Mouse (Mus musculus): ENCODE measurements around the gene Ccdc155. TPM values are rescaled to one million over a fixed set of nuclear protein-coding genes. Genes with fewer than 3 reads are reported as not detected.

Ccdc155 gene
- polyA plus RNA-seq, 1 experiment from 2014 or later = 0.73 TPM

DNA sequence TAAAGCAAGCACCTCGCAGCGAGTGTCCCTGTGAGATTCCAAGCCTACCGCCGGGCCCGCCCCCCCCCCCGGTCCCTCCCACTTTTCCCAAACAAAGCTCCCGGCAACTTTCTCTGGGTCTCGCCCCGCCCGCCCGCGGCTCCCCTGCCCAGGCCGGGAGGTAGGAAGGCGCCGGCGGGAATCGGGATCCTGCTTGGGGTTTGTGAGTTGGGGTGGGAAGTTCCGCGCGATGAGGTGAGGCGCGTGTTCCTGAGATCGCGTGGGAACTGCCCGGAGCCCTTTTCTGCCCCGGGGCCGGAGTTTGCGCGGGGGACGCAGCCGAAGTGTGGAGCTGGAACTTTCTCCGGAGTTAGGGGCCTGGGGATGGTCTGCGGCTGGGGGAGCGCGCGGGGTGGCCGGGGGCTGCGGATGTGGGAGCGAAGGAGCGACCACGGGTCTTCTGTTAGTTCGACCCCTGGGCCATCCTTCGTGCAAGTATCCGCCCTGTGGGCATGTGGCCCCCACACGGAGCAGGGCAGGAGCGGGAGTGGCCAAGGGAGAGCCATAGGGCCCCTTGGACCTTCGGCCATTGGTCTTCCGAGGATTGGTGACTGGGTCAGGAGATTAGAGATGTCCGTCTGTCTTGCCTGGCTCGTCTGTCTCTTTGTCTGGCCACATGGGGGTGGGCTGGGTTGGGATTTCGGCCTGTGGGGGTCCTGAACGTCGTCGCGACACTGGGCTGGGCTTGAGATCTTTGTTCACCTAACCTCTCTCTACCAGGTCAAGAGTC, 11.2 kb upstream of the Ccdc155 start, which contains the start of gene Tead2:
Tead2 (plus strand) TSS at position 81 of the 769 bp plus-strand sequence.
- Histone ChIP-seq H3K27me3 (replicated peaks; ENCODE audit: control insufficient read depth, insufficient read depth, low read length) (peaks cover 17% of the 10 kb centered on the region), H3K4me3 (ENCODE audit: low read depth, low read length) (peak within 1 kb of the TSS; percentile 77), H3K4me2 (ENCODE audit: low read length) (peak within 1 kb of the TSS; percentile 83), H3K4me1 (replicated peaks; ENCODE audit: control insufficient read depth, insufficient read depth, low read length) (peaks cover 19% of the 10 kb centered on the region), H3K9me3 (ENCODE audit: control insufficient read depth, low read length) (no peaks in the 10 kb centered on the region), H3K27ac (ENCODE audit: low read depth) (peak within 1 kb of the TSS; percentile 97), H3K9ac (ENCODE audit: low read length) (peak within 1 kb of the TSS; percentile 90), H3K36me3 (ENCODE audit: control insufficient read depth, insufficient read depth, low read length) (peaks cover 35% of the 10 kb centered on the region)
- peak; percentile 59 for ATAC-seq (replicated peaks; ENCODE audit: low FRiP score, low TSS enrichment, low read depth)
- WGBS = under 1% methylated on average over 55 of the region's 55 CpGs
- DNase-seq (ENCODE audit: low spot score) = peak; percentile 90

DNA sequence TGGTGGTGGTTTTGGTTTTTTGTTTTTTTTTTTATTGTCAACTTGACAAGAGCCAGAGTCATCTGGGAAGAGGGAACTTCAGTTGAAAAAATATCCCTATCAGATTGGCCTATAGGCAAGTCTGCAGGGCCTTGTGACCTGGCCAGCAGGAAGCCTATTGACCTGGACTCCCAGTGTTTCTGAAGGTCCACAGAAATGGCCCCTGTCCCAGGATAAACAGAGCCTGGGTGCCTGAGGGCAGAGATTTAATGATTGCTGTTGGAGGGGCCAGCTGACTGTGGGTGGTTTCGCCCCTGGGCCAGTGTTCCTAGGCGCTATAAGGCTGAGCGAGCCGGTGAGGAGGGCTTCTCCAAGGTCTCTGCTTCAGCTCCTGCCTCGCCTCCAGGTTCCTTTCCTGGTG, 9.0 kb upstream of the Ccdc155 start:
- DNase-seq (ENCODE audit: low spot score) (no peak), ATAC-seq (replicated peaks; ENCODE audit: low FRiP score, low TSS enrichment, low read depth) (no peak)
- Histone ChIP-seq H3K9me3 (ENCODE audit: control insufficient read depth, low read length) (no peaks in the 10 kb centered on the region), H3K4me2 (ENCODE audit: low read length) (no peak overlapping the region), H3K27ac (ENCODE audit: low read depth) (no peak overlapping the region), H3K9ac (ENCODE audit: low read length) (no peak overlapping the region), H3K4me3 (ENCODE audit: low read depth, low read length) (no peak overlapping the region), H3K4me1 (replicated peaks; ENCODE audit: control insufficient read depth, insufficient read depth, low read length) (peaks cover 16% of the 10 kb centered on the region), H3K36me3 (ENCODE audit: control insufficient read depth, insufficient read depth, low read length) (peaks cover 13% of the 10 kb centered on the region), H3K27me3 (replicated peaks; ENCODE audit: control insufficient read depth, insufficient read depth, low read length) (peaks cover 28% of the 10 kb centered on the region)
- WGBS = 58% methylated on average over 5 of the region's 5 CpGs

DNA sequence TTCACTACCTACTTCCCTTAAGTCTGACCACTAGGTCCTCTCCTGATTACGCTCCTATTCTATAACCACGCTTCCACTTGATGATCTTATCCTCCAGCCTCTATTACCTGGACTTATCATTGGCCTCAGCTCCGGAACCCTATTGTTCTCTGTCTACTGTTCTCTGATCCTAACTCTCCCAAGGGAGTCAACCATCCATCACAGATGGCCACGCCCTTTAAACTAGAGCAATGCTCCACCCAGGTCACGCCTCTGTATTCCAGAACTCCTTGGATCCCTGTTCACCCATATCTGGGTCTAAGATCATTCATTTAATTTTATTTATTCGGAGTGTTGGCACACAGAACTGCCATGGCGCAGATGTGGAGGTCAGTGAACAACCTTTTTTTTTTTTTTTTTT, 7.7 kb upstream of the Ccdc155 start:
- Histone ChIP-seq H3K4me2 (ENCODE audit: low read length) (no peak overlapping the region), H3K4me1 (replicated peaks; ENCODE audit: control insufficient read depth, insufficient read depth, low read length) (peaks cover 8% of the 10 kb centered on the region), H3K27ac (ENCODE audit: low read depth) (no peak overlapping the region), H3K27me3 (replicated peaks; ENCODE audit: control insufficient read depth, insufficient read depth, low read length) (peaks cover 28% of the 10 kb centered on the region), H3K36me3 (ENCODE audit: control insufficient read depth, insufficient read depth, low read length) (0 out of 2 replicates have a peak, but pooled peaks cover 2% of the 10 kb centered on the region), H3K4me3 (ENCODE audit: low read depth, low read length) (no peak overlapping the region), H3K9ac (ENCODE audit: low read length) (no peak overlapping the region), H3K9me3 (ENCODE audit: control insufficient read depth, low read length) (no peaks in the 10 kb centered on the region)
- WGBS = 67% methylated on average over 7 of the region's 7 CpGs
- ATAC-seq (replicated peaks; ENCODE audit: low FRiP score, low TSS enrichment, low read depth) (no peak), DNase-seq (ENCODE audit: low spot score) (no peak)

DNA sequence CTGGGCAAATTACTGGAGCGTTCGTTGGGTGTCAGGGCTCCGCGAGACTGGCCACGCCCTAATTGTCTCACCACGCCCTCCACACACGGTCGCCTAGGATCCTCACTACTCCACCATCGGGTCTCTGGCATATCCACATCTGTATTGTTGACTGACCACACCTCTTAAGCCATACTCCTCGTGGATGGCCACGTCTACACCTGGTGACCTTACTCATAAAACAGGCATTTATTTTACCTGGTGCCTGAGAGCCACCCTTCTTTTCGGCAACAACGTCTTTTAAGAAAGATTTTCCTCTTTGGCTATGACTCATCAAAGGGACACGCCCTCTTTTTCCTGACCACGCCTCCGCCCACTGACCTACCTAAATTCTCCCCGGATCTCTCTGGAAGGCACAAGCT, 7.2 kb upstream of the Ccdc155 start, which contains the start of gene Dkkl1:
Dkkl1 (minus strand) TSS at position 297 of the 401 bp plus-strand sequence.
- Histone ChIP-seq H3K4me3 (ENCODE audit: low read depth, low read length) (peak within 1 kb of the TSS; percentile 16; the same call in 1 of the 2 replicates), H3K9me3 (ENCODE audit: control insufficient read depth, low read length) (no peaks in the 10 kb centered on the region), H3K27ac (ENCODE audit: low read depth) (no peak within 1 kb of the TSS), H3K9ac (ENCODE audit: low read length) (no peak within 1 kb of the TSS), H3K4me2 (ENCODE audit: low read length) (peak within 1 kb of the TSS; percentile 34), H3K36me3 (ENCODE audit: control insufficient read depth, insufficient read depth, low read length) (no peaks in the 10 kb centered on the region), H3K4me1 (replicated peaks; ENCODE audit: control insufficient read depth, insufficient read depth, low read length) (peaks cover 3% of the 10 kb centered on the region), H3K27me3 (replicated peaks; ENCODE audit: control insufficient read depth, insufficient read depth, low read length) (peaks cover 28% of the 10 kb centered on the region)
- ATAC-seq (replicated peaks; ENCODE audit: low FRiP score, low TSS enrichment, low read depth) (no peak; the same call in 1 of the 2 replicates), DNase-seq (ENCODE audit: low spot score) (peak; percentile 62)
- 5% methylated on average over 17 of the region's 17 CpGs for whole genome bisulfite sequencing

DNA sequence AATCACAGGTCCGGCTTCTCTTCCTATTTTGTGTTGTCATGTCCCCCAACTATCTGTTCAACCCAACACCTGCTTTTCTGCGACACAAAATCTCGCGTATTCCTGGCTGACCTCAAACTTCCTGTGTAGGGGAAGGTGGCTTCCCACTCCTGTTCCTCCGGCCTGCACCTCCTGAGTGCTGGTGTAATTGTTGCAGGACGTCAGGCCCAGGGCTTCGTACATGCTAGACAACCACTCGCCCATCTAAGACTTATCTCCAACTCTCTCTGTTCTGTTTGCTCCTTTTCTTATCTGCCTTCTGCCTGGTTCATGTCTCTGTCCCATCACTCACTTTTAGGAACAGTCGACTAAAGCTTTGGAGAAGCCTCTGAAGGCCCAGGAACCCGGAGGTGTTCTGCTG, 6.4 kb upstream of the Ccdc155 start:
- no peak overlapping the region for H3K4me3 ChIP-seq (ENCODE audit: low read depth, low read length)
- H3K4me1 ChIP-seq (replicated peaks; ENCODE audit: control insufficient read depth, insufficient read depth, low read length) = peaks cover 3% of the 10 kb centered on the region; the same call in 1 of the 2 replicates
- H3K4me2 ChIP-seq (ENCODE audit: low read length) = no peak overlapping the region
- H3K9ac ChIP-seq (ENCODE audit: low read length) = no peak overlapping the region
- no peak overlapping the region for H3K27ac ChIP-seq (ENCODE audit: low read depth)
- WGBS = 56% methylated on average over 10 of the region's 10 CpGs
- DNase-seq (ENCODE audit: low spot score) (no peak), ATAC-seq (replicated peaks; ENCODE audit: low FRiP score, low TSS enrichment, low read depth) (no peak)
- H3K36me3 ChIP-seq (ENCODE audit: control insufficient read depth, insufficient read depth, low read length) = no peaks in the 10 kb centered on the region
- H3K9me3 ChIP-seq (ENCODE audit: control insufficient read depth, low read length) = no peaks in the 10 kb centered on the region
- peaks cover 28% of the 10 kb centered on the region for H3K27me3 ChIP-seq (replicated peaks; ENCODE audit: control insufficient read depth, insufficient read depth, low read length)

DNA sequence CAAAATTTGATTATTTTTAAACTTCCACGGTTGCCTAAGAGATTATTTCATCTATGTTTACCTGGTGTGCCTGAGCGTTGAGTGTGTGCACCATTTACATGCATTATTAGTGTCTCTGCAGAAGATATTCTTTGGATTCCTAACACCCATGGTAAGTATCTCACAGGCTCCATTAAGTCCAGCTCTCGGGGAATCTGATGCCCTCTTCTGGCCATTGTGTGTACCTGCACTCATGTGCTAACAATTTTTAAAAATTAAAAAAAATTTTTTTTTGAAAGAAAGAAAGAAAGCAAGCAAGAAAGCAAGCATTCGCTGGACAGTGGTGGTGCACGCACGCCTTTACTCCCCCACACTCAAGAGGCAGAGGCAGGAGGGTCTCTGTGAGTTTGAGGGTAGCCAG, 3.6 kb upstream of the Ccdc155 start:
- ATAC-seq (replicated peaks; ENCODE audit: low FRiP score, low TSS enrichment, low read depth) = no peak
- Histone ChIP-seq H3K27me3 (replicated peaks; ENCODE audit: control insufficient read depth, insufficient read depth, low read length) (peaks cover 28% of the 10 kb centered on the region), H3K4me2 (ENCODE audit: low read length) (no peak overlapping the region), H3K9ac (ENCODE audit: low read length) (no peak overlapping the region), H3K9me3 (ENCODE audit: control insufficient read depth, low read length) (no peaks in the 10 kb centered on the region), H3K4me3 (ENCODE audit: low read depth, low read length) (no peak overlapping the region), H3K36me3 (ENCODE audit: control insufficient read depth, insufficient read depth, low read length) (no peaks in the 10 kb centered on the region), H3K27ac (ENCODE audit: low read depth) (no peak overlapping the region), H3K4me1 (replicated peaks; ENCODE audit: control insufficient read depth, insufficient read depth, low read length) (0 out of 2 replicates have a peak, but pooled peaks cover 3% of the 10 kb centered on the region)
- WGBS = 72% methylated on average over 6 of the region's 6 CpGs
- no peak for DNase-seq (ENCODE audit: low spot score)

DNA sequence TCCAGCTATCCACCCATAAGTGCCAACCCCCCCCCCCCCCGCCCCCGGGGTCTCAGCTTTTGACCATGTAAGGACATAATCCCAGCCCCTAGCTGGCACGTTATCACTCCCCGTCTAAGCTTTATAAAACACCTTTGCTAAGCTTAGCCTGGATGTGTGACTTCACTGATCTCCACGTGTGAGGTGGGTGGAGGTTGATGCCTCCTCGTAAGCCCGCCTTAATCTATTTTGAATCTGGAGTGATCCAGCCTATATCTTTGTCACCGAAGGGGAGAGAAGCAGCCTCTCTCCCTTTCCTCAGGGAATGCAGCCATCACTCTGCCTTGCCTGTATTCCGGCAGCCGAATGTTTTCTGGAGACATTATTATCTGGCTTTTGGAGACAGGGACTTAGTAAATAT, 2.0 kb downstream of the Ccdc155 start:
- ATAC-seq (replicated peaks; ENCODE audit: low FRiP score, low TSS enrichment, low read depth) (no peak), DNase-seq (ENCODE audit: low spot score) (no peak)
- no peaks in the 10 kb centered on the region; the same call in 1 of the 2 replicates for H3K27me3 ChIP-seq (replicated peaks; ENCODE audit: control insufficient read depth, insufficient read depth, low read length)
- H3K9ac ChIP-seq (ENCODE audit: low read length) = no peak overlapping the region
- peak overlapping the region; percentile 47; the same call in 1 of the 2 replicates for H3K27ac ChIP-seq (ENCODE audit: low read depth)
- H3K4me1 ChIP-seq (replicated peaks; ENCODE audit: control insufficient read depth, insufficient read depth, low read length) = no peaks in the 10 kb centered on the region
- H3K4me3 ChIP-seq (ENCODE audit: low read depth, low read length) = no peak overlapping the region
- no peaks in the 10 kb centered on the region for H3K36me3 ChIP-seq (ENCODE audit: control insufficient read depth, insufficient read depth, low read length)
- no peak overlapping the region for H3K4me2 ChIP-seq (ENCODE audit: low read length)
- H3K9me3 ChIP-seq (ENCODE audit: control insufficient read depth, low read length) = no peaks in the 10 kb centered on the region
- whole genome bisulfite sequencing = 37% methylated on average over 10 of the region's 10 CpGs

DNA sequence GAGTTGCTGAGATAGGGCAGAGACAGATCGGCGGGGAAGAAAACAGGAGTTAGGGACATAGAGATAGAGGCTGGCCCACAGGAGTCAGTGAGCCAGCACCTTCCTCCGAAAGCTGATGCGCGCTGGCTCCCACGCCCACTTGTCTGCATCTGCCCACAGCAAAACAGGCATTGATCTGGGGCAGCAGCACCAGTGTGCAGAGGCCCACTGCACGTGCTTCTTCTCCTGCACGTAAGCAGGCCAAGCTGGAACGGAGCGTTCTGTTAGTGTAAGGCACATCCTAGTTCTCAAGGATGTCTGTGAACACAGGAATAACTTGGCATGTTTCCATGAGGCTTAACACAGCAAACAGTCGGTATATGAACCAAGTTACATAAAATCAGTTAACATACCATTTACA, 5.7 kb downstream of the Ccdc155 start:
- H3K4me1 ChIP-seq (replicated peaks; ENCODE audit: control insufficient read depth, insufficient read depth, low read length) = no peaks in the 10 kb centered on the region
- 74% methylated on average over 11 of the region's 11 CpGs for WGBS
- no peak overlapping the region for H3K9ac ChIP-seq (ENCODE audit: low read length)

More for the DNA sequence above, 5.7 kb downstream of the Ccdc155 start:
- no peak overlapping the region for H3K4me2 ChIP-seq (ENCODE audit: low read length)
- no peak overlapping the region for H3K4me3 ChIP-seq (ENCODE audit: low read depth, low read length)
- DNase-seq (ENCODE audit: low spot score) (no peak), ATAC-seq (replicated peaks; ENCODE audit: low FRiP score, low TSS enrichment, low read depth) (no peak)
- H3K36me3 ChIP-seq (ENCODE audit: control insufficient read depth, insufficient read depth, low read length) = no peaks in the 10 kb centered on the region
- H3K27ac ChIP-seq (ENCODE audit: low read depth) = no peak overlapping the region
- no peaks in the 10 kb centered on the region for H3K9me3 ChIP-seq (ENCODE audit: control insufficient read depth, low read length)
- H3K27me3 ChIP-seq (replicated peaks; ENCODE audit: control insufficient read depth, insufficient read depth, low read length) = no peaks in the 10 kb centered on the region; the same call in 1 of the 2 replicates
